Mouse (Mus musculus): ENCODE results near the gene P4hb. TPM values are rescaled to one million over a fixed set of nuclear protein-coding genes. Genes with fewer than 3 reads are reported as not detected.

P4hb gene
- total RNA-seq, 2 experiments from 2014 or later = 490 to 574 TPM

GRCm38 (mm10) chr11:120510375-120511030, 62.5 kb downstream of the P4hb start:
- DNase-seq = no peak

Other genes starting within 250 kb of the P4hb start
- 1,000 to 10,000 TPM; 1,356 to 1,461 TPM for gene Actg1, start 224.7 kb downstream of the P4hb start, total RNA-seq (2021)
- gene Fscn2, start 211.7 kb downstream of the P4hb start, total RNA-seq (2021) = under 1 TPM in 1 of 2 experiments, not detected in 1; 0.59 TPM
- 10 to 100 TPM; 21.3 to 32.1 TPM for gene Faap100, start 194.5 kb downstream of the P4hb start, total RNA-seq (2021)
- gene Nploc4, start 135.5 kb downstream of the P4hb start, total RNA-seq (2021) = 100 to 1,000 TPM in 1 of 2 experiments, 10 to 100 TPM in 1; 86.2 to 101 TPM
- gene Tspan10, start 130.6 kb downstream of the P4hb start, total RNA-seq (2021) = 1 to 10 TPM in 1 of 2 experiments, not detected in 1; 2.6 TPM
- gene Pde6g, start 119.8 kb downstream of the P4hb start, total RNA-seq (2021) = under 1 TPM; 0.53 to 0.66 TPM
- 10 to 100 TPM; 28.0 to 41.4 TPM for gene Oxld1, start 115.2 kb downstream of the P4hb start, total RNA-seq (2021)
- gene Ccdc137, start 115.1 kb downstream of the P4hb start, total RNA-seq (2021) = 10 to 100 TPM; 24.7 to 33.3 TPM
- gene Arl16, start 105.6 kb downstream of the P4hb start, total RNA-seq (2021) = 10 to 100 TPM; 18.4 to 22.3 TPM
- gene Mrpl12, start 88.6 kb downstream of the P4hb start, total RNA-seq (2021) = 100 to 1,000 TPM; 110 to 111 TPM
- gene Slc25a10, start 81.4 kb downstream of the P4hb start, total RNA-seq (2021) = 100 to 1,000 TPM; 105 to 115 TPM
- gene Gcgr, start 42.6 kb downstream of the P4hb start, total RNA-seq (2021) = 1 to 10 TPM in 1 of 2 experiments, under 1 TPM in 1; 0.86 to 1.9 TPM
- 10 to 100 TPM; 58.0 to 73.4 TPM for gene Mcrip1, start 23.5 kb downstream of the P4hb start, total RNA-seq (2021)
- 1 to 10 TPM in 1 of 2 experiments, under 1 TPM in 1; 0.56 to 1.3 TPM for gene Ppp1r27, start 22.1 kb downstream of the P4hb start, total RNA-seq (2021)
- gene Arhgdia, start 8.4 kb upstream of the P4hb start, total RNA-seq (2021) = 100 to 1,000 TPM; 348 to 361 TPM
- gene Alyref, start 25.1 kb upstream of the P4hb start, total RNA-seq (2021) = 10 to 100 TPM; 97.0 to 99.2 TPM
- gene Anapc11, start 25.2 kb upstream of the P4hb start, total RNA-seq (2021) = 100 to 1,000 TPM in 1 of 2 experiments, 10 to 100 TPM in 1; 86.0 to 102 TPM
- gene Npb, start 35.2 kb upstream of the P4hb start, total RNA-seq (2021) = 1 to 10 TPM in 1 of 2 experiments, not detected in 1; 1.6 TPM
- gene Pcyt2, start 44.7 kb upstream of the P4hb start, total RNA-seq (2021) = 100 to 1,000 TPM; 212 to 312 TPM
- gene Sirt7, start 52.0 kb upstream of the P4hb start, total RNA-seq (2021) = 10 to 100 TPM; 49.6 to 67.0 TPM
- gene Mafg, start 60.3 kb upstream of the P4hb start, total RNA-seq (2021) = 10 to 100 TPM; 50.4 to 78.6 TPM
- 1 to 10 TPM; 1.1 to 1.5 TPM for gene Pycr1, start 70.5 kb upstream of the P4hb start, total RNA-seq (2021)
- not detected for gene Myadml2, start 74.9 kb upstream of the P4hb start, total RNA-seq (2021)
- 1 to 10 TPM; 8.5 to 9.8 TPM for gene Notum, start 87.9 kb upstream of the P4hb start, total RNA-seq (2021)
- gene Aspscr1, start 99.7 kb upstream of the P4hb start, total RNA-seq (2021) = 10 to 100 TPM; 71.1 to 95.1 TPM
- gene Cenpx, start 140.5 kb upstream of the P4hb start, total RNA-seq (2021) = 10 to 100 TPM; 52.1 to 60.4 TPM
- 10 to 100 TPM; 24.3 to 27.7 TPM for gene Lrrc45, start 140.7 kb upstream of the P4hb start, total RNA-seq (2021)
- gene Rac3, start 148.2 kb upstream of the P4hb start, total RNA-seq (2021) = 10 to 100 TPM in 1 of 2 experiments, 1 to 10 TPM in 1; 8.2 to 17.0 TPM
- 10 to 100 TPM; 31.8 to 77.7 TPM for gene Dcxr, start 154.0 kb upstream of the P4hb start, total RNA-seq (2021)
- 1 to 10 TPM; 5.0 to 7.8 TPM for gene Cbr2, start 158.9 kb upstream of the P4hb start, total RNA-seq (2021)
- gene Hmga1b, start 189.5 kb upstream of the P4hb start, total RNA-seq (2021) = 10 to 100 TPM in 1 of 2 experiments, 1 to 10 TPM in 1; 6.0 to 13.1 TPM
- 10 to 100 TPM; 19.2 to 19.7 TPM for gene Rfng, start 211.0 kb upstream of the P4hb start, total RNA-seq (2021)
- gene Gps1, start 211.0 kb upstream of the P4hb start, total RNA-seq (2021) = 100 to 1,000 TPM; 139 to 142 TPM
- gene Dus1l, start 223.2 kb upstream of the P4hb start, total RNA-seq (2021) = 10 to 100 TPM; 57.2 to 59.6 TPM

All from adrenal gland, postnatal 36 days (tissue).